Mouse (Mus musculus): ENCODE data around the gene Anapc16.

DNA sequence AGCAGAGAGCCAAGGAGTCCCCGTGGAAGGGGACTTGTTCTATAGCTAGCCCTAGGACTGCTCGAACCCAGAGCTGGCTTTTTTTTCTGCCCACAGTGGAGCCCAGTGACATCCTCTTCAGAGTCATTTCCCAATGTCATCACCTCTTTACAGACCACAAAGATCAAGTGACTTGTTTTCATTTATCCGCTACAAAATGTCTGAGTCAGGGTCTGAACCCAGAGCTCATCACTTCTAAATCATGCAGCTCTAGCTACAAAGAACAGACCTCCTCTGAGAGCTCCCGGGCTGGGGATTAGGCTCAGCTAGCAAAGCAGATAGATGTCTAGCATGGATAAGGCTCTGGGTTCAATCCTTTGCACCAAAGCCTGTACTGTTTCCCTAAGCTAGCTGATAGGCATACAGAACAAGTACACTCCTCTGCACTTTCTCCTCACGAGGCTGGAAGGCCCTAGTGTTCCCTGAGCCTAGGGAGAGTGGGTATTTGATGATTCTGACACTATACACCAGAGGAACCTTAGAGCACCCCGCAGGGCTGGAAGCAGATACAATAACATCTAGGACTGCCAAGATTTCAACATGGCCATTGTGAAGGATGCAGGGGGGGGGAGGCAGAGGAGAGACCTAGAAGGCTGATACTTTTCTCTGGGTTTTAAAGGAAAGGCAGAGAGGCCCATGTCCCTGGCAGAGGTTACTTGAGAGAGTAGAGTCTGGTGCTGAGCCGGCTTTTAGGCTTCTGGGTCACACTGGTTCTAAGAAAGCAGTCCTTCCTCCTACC is 55.5 kb downstream of the Anapc16 start:
- TF ChIP-seq CTCF (IDR thresholded peaks at IDR 0.05; ENCODE audit: insufficient read depth, low read length) (no peak), POLR2A (IDR thresholded peaks at IDR 0.05; ENCODE audit: borderline replicate concordance, extremely low read depth, low read depth, low read length) (no peak)

Data from lung, adult 2 months (tissue).